Mouse (Mus musculus) ES-E14 (cell line): ENCODE data around the gene Dip2b. TPM values are rescaled to one million over a fixed set of nuclear protein-coding genes. Genes with fewer than 3 reads are reported as not detected.

Experiments used
- DNase-seq: peaks from one replicate; pipeline ENCODE4 v3.0.0-alpha.2; 2013; ENCODE audit warnings: low read depth, low spot score
- H3K27ac ChIP-seq: 2 replicates; pipeline ENCODE4 v1.5.1; 2012; ENCODE audit warnings: low read depth, mild to moderate bottlenecking, low read length, moderate library complexity, mixed read lengths; ENCODE audit not compliant: poor library complexity, insufficient read depth, severe bottlenecking
- H3K36me3 ChIP-seq: 2 replicates; pipeline ENCODE4 v1.6.1; 2012; ENCODE audit warnings: mild to moderate bottlenecking, low read length, moderate library complexity, mixed read lengths; ENCODE audit not compliant: control insufficient read depth, poor library complexity, insufficient read depth, severe bottlenecking
- H3K4me1 ChIP-seq, 2 experiments: fragments of 150-350 bp in 1 of 2; sonication (generic) in 1 of 2; 2 replicates each; pipeline ENCODE4 v1.6.1; 2012; ENCODE audit warnings: low read length in 2 of 2, mild to moderate bottlenecking in 1 of 2, mixed read lengths in 1 of 2; ENCODE audit not compliant: control insufficient read depth in 2 of 2, insufficient read depth in 2 of 2, poor library complexity in 1 of 2
- H3K4me3 ChIP-seq, 2 experiments: fragments of 150-350 bp in 1 of 2; sonication (generic) in 1 of 2; 2 replicates each; pipeline ENCODE4 v1.5.1; 2012; ENCODE audit warnings: low read length in 2 of 2, low read depth in 1 of 2, mild to moderate bottlenecking in 1 of 2, mixed read lengths in 1 of 2; ENCODE audit not compliant: insufficient read depth in 1 of 2, poor library complexity in 1 of 2, severe bottlenecking in 1 of 2
- H3K9ac ChIP-seq: 2 replicates; pipeline ENCODE4 v1.6.1; 2012; ENCODE audit warnings: low read depth, mild to moderate bottlenecking, low read length, mixed read lengths; ENCODE audit not compliant: poor library complexity, insufficient read depth, severe bottlenecking
- H3K9me3 ChIP-seq: fragments of 150-350 bp; sonication (generic); 2 replicates; pipeline ENCODE4 v1.6.1; 2012; ENCODE audit warnings: low read depth, mild to moderate bottlenecking, low read length; ENCODE audit not compliant: control insufficient read depth, insufficient read depth
- CHD2 ChIP-seq: IDR thresholded peaks from 2 replicates; pipeline ENCODE4 v1.6.1; 2014; ENCODE audit warnings: mild to moderate bottlenecking, low read depth, low read length, inconsistent platforms
- HCFC1 ChIP-seq: IDR thresholded peaks from 2 replicates; pipeline ENCODE4 v1.6.1; 2012; ENCODE audit warnings: low read length, inconsistent platforms, borderline replicate concordance; ENCODE audit not compliant: insufficient read depth
- MAFK ChIP-seq: IDR thresholded peaks from 2 replicates; pipeline ENCODE4 v1.6.1; 2014; ENCODE audit warnings: mild to moderate bottlenecking, low read depth, low read length, inconsistent platforms; ENCODE audit not compliant: insufficient read depth
- ZC3H11A ChIP-seq: IDR thresholded peaks from 2 replicates; pipeline ENCODE4 v1.6.1; 2012; ENCODE audit warnings: low read depth, mild to moderate bottlenecking, inconsistent platforms, low read length, borderline replicate concordance
- ZNF384 ChIP-seq: IDR thresholded peaks from 2 replicates; pipeline ENCODE4 v1.6.1; 2012; ENCODE audit warnings: low read depth, low read length, inconsistent platforms
- in situ Hi-C, 2 experiments: fragments of 600-800 bp; cut with MboI; formaldehyde crosslinking; loops; one replicate each; pipeline ENCODE4 v1.15.1; 2025; ENCODE audit warnings: low sequenced_read_pairs in 2 of 2, inconsistent platforms in 1 of 2; ENCODE audit not compliant: unreplicated experiment in 2 of 2
- total RNA-seq: library from RNA; depleted of rRNA; stranded (reverse); fragments of 300-350 nt; gene quantifications from 2 replicates; pipeline ENCODE4 v1.2.3, GENCODE M21; 2012

Gene Dip2b
- total RNA-seq, 1 experiment, result 21.1 TPM

DNA sequence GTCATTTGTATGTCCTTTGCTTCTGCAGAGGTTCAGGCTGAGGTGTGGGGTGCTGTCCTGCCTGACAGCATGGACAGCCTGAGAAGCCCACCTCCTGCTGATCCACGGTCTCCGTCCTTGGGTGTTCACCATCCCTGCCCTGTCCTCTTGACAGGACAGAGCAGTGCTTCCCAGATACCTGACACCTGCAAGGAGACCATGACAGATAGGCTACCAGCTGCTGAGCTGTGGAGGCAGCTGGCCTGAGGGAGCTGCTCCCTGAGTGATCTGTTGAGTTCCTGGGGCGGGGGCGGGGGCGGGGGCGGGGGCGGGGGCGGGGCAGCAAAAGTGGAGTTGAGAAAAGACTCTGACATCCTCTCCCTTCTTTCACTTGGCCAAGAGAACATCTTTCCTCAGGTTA, 36.3 kb downstream of the Dip2b start:
- TF ChIP-seq HCFC1 (no peak), MAFK (no peak), CHD2 (no peak), ZC3H11A (no peak), ZNF384 (no peak)
- Histone ChIP-seq H3K27ac (no peak overlapping the region), H3K4me1 (peaks cover 7 to 14% of the 10 kb centered on the region in 2 experiments), H3K9me3 (no peaks in the 10 kb centered on the region), H3K9ac (no peak overlapping the region), H3K4me3 (no peak overlapping the region), H3K36me3 (no peaks in the 10 kb centered on the region)
- in situ Hi-C loops, result no loop called here
- no peak for DNase-seq

DNA sequence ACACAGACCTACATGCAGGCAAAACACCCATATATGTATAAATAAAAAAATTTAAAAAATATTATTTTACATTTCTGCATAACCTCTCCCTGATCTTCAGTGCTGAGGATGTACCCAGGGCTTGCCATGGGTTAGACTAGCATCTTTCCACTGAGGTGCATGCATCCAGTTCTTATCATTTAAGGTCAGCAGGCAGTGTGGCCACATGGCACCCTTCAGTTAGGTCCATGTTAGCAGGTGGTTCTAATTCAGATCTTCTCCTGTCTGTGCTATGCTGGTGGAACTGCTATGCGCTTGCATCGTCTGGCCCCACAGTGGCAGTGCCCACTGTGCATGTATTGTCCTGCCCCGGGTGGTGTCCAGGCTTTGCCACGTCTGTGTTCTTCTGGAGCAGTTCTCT, 37.9 kb downstream of the Dip2b start:
- no peak overlapping the region for H3K9ac ChIP-seq
- no peaks in the 10 kb centered on the region for H3K9me3 ChIP-seq
- H3K4me1 ChIP-seq, result peaks cover 9 to 13% of the 10 kb centered on the region in 2 experiments
- H3K27ac ChIP-seq, result no peak overlapping the region
- H3K36me3 ChIP-seq, result no peaks in the 10 kb centered on the region
- in situ Hi-C loops, result no loop called here
- DNase-seq, result no peak
- TF ChIP-seq HCFC1 (no peak), ZC3H11A (no peak), CHD2 (no peak), MAFK (no peak), ZNF384 (no peak)
- no peak overlapping the region for H3K4me3 ChIP-seq

GRCm38 (mm10) chr15:100080833-100081477, 42.5 kb downstream of the Dip2b start:
- no peak for DNase-seq
- TF ChIP-seq MAFK (no peak), CHD2 (no peak), HCFC1 (no peak), ZNF384 (no peak), ZC3H11A (no peak)

DNA sequence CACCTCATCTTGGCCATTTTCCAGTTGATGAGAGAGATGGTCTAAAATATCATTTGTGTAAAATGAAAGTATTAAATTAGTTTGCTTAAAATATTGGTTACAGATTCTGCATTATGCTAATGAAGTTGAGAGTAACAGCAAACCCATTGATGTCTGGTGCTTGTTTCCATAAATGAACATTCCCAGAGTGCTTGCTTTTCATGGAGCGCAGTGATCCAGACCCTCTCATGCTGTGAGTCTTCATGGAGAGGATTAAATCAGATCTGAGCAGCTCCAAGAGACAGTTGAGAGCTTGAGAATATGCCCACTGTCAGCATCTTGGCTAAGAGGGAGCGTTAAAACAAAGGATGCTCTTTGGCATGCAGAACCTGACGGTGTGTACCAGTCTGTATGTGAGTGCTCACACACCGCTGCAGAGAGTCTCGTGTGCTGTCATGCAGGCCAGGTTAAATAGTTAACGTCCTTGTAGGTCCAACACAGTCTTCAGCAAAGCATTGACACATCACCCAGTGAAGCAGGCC, 43.1 kb downstream of the Dip2b start:
- TF ChIP-seq HCFC1 (no peak), ZNF384 (no peak), CHD2 (no peak), MAFK (no peak), ZC3H11A (no peak)
- H3K36me3 ChIP-seq, result no peaks in the 10 kb centered on the region; the same call in 1 of the 2 replicates
- no peak overlapping the region for H3K4me3 ChIP-seq
- in situ Hi-C loops, result no loop called here
- no peak for DNase-seq
- peaks cover 7 to 14% of the 10 kb centered on the region in 2 experiments; a peak in 2 of 4 replicates for H3K4me1 ChIP-seq
- no peaks in the 10 kb centered on the region for H3K9me3 ChIP-seq
- no peak overlapping the region for H3K27ac ChIP-seq
- no peak overlapping the region for H3K9ac ChIP-seq

More at GRCm38 (mm10) chr15:100080833-100081477, 42.5 kb downstream of the Dip2b start:
- in situ Hi-C loops, result no loop called here
- Histone ChIP-seq H3K9me3 (no peaks in the 10 kb centered on the region), H3K4me3 (no peak overlapping the region), H3K36me3 (no peaks in the 10 kb centered on the region; the same call in 1 of the 2 replicates), H3K9ac (no peak overlapping the region), H3K4me1 (peaks cover 7 to 17% of the 10 kb centered on the region in 2 experiments; a peak in 2 of 4 replicates), H3K27ac (no peak overlapping the region)
